Comparison of ENCODE assay signal across 8 mouse cellular contexts in the genomic region with DNA sequence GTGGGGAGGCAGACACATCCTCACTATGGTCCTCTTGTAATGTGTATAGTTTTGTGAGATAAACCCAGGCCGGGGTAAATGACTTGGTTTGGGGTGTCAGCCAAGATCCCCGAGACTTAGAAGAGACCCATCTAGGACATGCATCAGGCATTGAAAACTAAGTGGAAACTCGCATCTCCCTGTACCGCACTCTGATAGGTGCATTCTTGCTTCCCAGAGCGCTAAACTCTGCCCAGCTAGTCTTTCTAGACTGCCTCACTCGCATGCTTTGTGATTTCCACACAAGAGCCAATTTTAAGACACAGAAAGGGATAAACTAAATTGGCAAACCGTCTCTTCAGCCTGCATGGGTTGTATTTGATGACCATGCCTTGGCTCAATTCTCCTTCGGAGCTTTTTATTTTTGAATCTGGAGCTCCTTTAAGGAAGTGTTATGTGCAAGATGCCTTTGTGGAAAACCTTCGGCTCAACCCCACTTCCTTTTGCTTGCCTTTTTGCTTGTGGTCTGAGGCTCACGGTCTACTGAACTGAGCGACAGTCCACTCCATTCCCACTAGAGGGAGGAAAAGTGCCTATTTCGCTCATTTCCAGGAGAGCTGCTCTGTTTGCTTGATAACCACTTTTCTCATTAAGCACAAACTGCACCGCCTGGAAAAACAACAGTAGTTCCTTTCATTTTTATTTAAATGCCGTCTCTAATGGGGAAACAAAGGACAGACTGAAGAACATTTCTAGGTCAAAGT. TPM values are rescaled to one million over a fixed set of nuclear protein-coding genes. Genes with fewer than 3 reads are reported as not detected.
DNase-seq lines count a peak whose midpoint lies in the region; ATAC-seq lines count a peak whose summit lies in the region.

No protein-coding gene starts in this region.

- 39% methylated on average over 14 of the region's 14 CpGs for WGBS in embryonic facial prominence, embryonic 13.5 days
- 41% methylated on average over 14 of the region's 14 CpGs for WGBS in hindbrain, embryonic 13.5 days

- H3K9me3 ChIP-seq in embryonic facial prominence, embryonic 13.5 days: no peaks in the 10 kb centered on the region
- H3K9me3 ChIP-seq in hindbrain, embryonic 13.5 days: no peaks in the 10 kb centered on the region

- peak overlapping the region; percentile 22; the same call in 1 of the 2 replicates for H3K27ac ChIP-seq in embryonic facial prominence, embryonic 13.5 days
- H3K27ac ChIP-seq in hindbrain, embryonic 13.5 days: peak overlapping the region; percentile 13; the same call in 1 of the 2 replicates

- no peaks in the 10 kb centered on the region for H3K36me3 ChIP-seq in embryonic facial prominence, embryonic 13.5 days
- no peaks in the 10 kb centered on the region for H3K36me3 ChIP-seq in hindbrain, embryonic 13.5 days

- no peak overlapping the region for H3K4me3 ChIP-seq in embryonic facial prominence, embryonic 13.5 days
- H3K4me3 ChIP-seq in hindbrain, embryonic 13.5 days: no peak overlapping the region

- H3K9ac ChIP-seq in embryonic facial prominence, embryonic 13.5 days: no peak overlapping the region
- H3K9ac ChIP-seq in hindbrain, embryonic 13.5 days: no peak overlapping the region

- no peaks in the 10 kb centered on the region for H3K27me3 ChIP-seq in embryonic facial prominence, embryonic 13.5 days
- peaks cover 11% of the 10 kb centered on the region; the same call in 1 of the 2 replicates for H3K27me3 ChIP-seq in hindbrain, embryonic 13.5 days

- no peak for ATAC-seq in embryonic facial prominence, embryonic 13.5 days (ENCODE audit: insufficient number of reproducible peaks, insufficient read depth, low FRiP score, low TSS enrichment, low read depth)
- ATAC-seq in hindbrain, embryonic 13.5 days (ENCODE audit: low FRiP score): peak; percentile 78; the same call in 1 of the 2 replicates
- peak; percentile 80 for ATAC-seq in megakaryocyte-erythroid progenitor cell, adult 5-6 weeks (replicated peaks; ENCODE audit: low FRiP score, low TSS enrichment, poor library complexity, severe bottlenecking)

- H3K4me2 ChIP-seq in embryonic facial prominence, embryonic 13.5 days: peak overlapping the region; percentile 39
- H3K4me2 ChIP-seq in hindbrain, embryonic 13.5 days: peak overlapping the region; percentile 17

- peak; percentile 33 to 53 for DNase-seq in spleen, postnatal 10 days (ENCODE audit: low spot score in 2 of 2)
- DNase-seq in spleen, postnatal 14 days (ENCODE audit: low spot score in 2 of 2): no peak
- DNase-seq in layer of hippocampus, postnatal 14 days (ENCODE audit: low spot score in 2 of 2): peak; percentile 58 to 71
- peak; percentile 32 for DNase-seq in telencephalon, adult 2 months (ENCODE audit: low read depth, low spot score)
- no peak for DNase-seq in thymus, postnatal 36 days

- H3K4me1 ChIP-seq in embryonic facial prominence, embryonic 13.5 days: peaks cover 11% of the 10 kb centered on the region
- peaks cover 12% of the 10 kb centered on the region for H3K4me1 ChIP-seq in hindbrain, embryonic 13.5 days (replicated peaks)

RNA-seq across cellular contexts. Expression of gene Cmpk2, which starts 19.0 kb away (rescaled TPM):
- polyA plus RNA-seq in embryonic facial prominence, embryonic 13.5 days (2015; fragmentation: Nextera tagmentation; extraction: Ambion mirVana): 5.1 and 5.4 TPM in 2 replicates
- 11.4 and 13.2 TPM in 2 replicates for polyA plus RNA-seq in hindbrain, embryonic 13.5 days (2015; fragmentation: Nextera tagmentation; extraction: Ambion mirVana)
- 10 to 100 TPM; 16.3 to 17.3 TPM for total RNA-seq in layer of hippocampus, postnatal 14 days (2021)
- 27.8 and 37.9 TPM in 2 replicates for total RNA-seq in megakaryocyte-erythroid progenitor cell, adult 5-6 weeks (2014; fragmentation: Nextera tagmentation)
- 22.0 and 22.7 TPM in 2 replicates for total RNA-seq in megakaryocyte-erythroid progenitor cell, adult 5-6 weeks (2017)

RNA-seq across cellular contexts. Expression of gene Rsad2, which starts 31.8 kb away (rescaled TPM):
- 0.41 and 0.70 TPM in 2 replicates for polyA plus RNA-seq in embryonic facial prominence, embryonic 13.5 days (2015; fragmentation: Nextera tagmentation; extraction: Ambion mirVana)
- polyA plus RNA-seq in hindbrain, embryonic 13.5 days (2015; fragmentation: Nextera tagmentation; extraction: Ambion mirVana): 0.44 and 0.84 TPM in 2 replicates
- under 1 TPM; 0.37 to 0.48 TPM for total RNA-seq in layer of hippocampus, postnatal 14 days (2021)
- 0.89 and 1.2 TPM in 2 replicates for total RNA-seq in megakaryocyte-erythroid progenitor cell, adult 5-6 weeks (2014; fragmentation: Nextera tagmentation)
- total RNA-seq in megakaryocyte-erythroid progenitor cell, adult 5-6 weeks (2017): 1.2 and 3.4 TPM in 2 replicates

Comparison
In these comparisons a context has a peak if more than half of its experiments do, and no peak if none do; other contexts are left out.
1. DNase-seq: peak in spleen, postnatal 10 days (2 of 2), layer of hippocampus, postnatal 14 days (2 of 2) and telencephalon, adult 2 months (single experiment); none in spleen, postnatal 14 days (0 of 2) and thymus, postnatal 36 days (0 of 2).